Mouse (Mus musculus) ovary, postnatal 10 days (tissue): ENCODE data around the gene Uhmk1.

Experiments
- DNase-seq: peaks from one replicate; pipeline ENCODE4 v3.0.0; 2022; ENCODE audit warnings: low spot score

Gene Uhmk1

DNA sequence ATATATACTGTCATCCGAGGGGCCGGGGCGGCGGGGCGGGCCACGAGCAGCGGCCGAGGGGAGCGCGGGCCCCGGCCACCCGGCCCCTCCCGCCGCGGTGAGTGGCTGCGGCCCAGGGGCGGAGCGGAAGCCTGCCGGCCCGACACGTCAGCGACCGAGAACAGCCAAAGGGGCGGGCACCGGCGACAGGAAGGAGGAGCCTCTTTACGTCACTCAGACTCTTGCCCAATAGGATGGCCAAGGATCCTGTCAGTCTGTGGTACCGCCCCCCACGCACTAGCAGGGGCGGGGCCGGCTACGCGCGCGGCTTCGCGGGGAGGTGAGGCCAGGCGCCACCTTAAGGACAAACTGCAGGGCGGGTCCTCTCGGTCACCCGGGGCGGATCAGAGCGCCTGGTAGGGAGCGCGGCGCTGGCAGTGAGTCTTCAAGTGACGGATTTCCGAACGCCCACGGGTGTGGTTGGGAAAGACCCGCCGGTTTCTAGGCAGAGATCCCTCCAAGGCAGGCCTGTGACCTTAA is 40.3 kb downstream of the Uhmk1 start, which contains the start of gene Uap1:
Gene Uap1, minus strand, starts transcription at position 144 of the 519 bp plus-strand sequence.
- peak; percentile 89 for DNase-seq

DNA sequence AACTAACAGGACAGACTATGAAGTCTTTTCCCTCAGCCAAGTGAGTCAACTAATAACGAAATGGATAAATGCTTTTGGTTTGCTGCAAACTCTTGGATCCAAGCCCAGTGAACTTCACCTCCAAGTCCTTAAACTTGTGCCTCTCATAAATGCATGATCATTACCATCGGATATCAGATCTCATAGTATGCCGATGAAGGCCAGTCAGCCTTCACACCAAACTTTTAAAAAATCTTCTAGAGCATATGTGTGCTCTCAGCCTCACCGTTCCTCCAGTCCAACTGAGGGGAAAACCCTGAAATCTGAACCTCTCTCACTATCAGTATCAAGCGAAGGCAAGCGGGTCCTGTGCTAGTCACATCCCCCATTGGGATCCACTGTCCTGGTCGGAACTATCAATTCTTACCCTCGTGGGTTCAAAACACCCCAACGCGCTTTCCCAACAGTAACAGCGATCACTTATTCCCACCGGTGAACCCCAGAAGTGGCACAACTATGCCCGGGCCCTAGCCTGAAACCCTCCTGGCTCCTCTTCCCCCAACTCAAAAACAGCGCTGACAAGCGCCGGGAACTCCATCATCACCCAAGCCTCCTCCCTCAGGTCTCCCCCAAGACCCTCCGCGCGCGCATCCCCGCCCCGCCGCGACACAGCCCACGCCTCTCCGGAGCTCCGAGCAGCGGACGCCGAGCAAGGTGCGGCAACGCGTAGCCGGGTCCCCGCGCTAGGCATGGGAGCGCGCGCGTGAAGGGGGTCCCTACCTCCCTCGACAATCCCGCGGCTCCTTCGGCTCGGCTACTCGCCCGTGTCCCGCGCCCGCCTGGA is 41.0 kb downstream of the Uhmk1 start:
- DNase-seq: peak; percentile 24

DNA sequence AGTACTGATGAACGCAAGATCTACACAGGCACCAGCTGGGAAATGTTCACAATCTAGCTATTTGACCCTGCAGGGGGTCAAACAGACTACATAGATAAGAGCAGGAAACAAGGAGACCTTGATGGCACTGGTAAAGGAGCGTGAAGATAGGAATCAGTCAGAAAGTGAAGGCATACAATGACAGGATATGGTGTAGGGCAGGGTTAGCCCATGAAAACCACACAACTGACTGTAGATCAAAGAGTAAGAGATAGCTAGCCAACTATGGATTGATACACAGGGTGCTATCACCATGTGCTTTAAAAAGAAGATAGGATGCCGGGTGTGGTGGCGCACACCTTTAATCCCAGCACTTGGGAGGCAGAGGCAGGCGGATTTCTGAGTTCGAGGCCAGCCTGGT is 47.4 kb downstream of the Uhmk1 start:
- no peak for DNase-seq

DNA sequence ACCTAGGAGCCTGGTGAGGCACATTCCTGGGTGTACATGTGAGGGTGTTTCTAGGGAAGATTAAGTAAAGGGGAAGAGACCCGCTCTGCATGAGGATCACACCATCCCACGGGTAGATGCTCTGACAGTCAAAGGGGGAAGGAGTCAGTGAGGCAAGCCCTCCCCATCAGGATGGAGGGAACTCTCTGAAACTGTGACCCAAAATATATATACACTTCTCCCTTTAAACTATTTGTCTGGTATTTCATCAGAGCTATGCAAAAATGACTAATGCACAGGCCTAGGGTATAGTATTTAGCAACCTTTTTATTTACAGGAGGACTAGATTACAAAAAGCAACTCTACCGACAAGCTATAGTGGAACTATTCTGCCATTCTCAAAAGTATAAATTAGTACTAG is 50.3 kb downstream of the Uhmk1 start:
- DNase-seq: no peak

DNA sequence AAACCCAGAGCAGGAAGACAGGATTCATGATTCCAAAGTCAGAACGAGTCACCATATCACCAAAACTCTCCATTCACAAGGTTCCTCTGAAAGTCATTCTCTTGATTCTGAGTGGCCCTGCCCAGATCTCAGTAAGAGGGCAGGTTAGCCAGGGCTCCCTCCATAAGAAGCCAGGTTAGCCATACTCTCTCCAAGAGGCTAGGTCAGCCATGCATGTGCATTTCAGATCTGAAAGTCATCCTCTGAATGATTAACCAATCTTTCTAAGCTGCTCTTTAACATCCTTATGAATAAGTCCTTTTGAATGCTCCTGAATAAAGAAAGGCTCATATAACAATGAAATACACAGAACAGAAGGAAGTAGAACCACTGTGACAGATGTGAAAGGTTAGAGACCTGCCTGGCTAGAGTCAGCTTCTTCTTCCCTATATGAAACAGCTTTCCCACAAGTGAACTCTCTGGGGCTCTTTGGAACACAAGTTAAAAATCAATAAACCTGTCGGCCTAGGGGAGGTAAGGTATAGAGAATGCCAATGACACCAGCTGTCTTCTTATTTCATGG is 51.1 kb downstream of the Uhmk1 start:
- no peak for DNase-seq

DNA sequence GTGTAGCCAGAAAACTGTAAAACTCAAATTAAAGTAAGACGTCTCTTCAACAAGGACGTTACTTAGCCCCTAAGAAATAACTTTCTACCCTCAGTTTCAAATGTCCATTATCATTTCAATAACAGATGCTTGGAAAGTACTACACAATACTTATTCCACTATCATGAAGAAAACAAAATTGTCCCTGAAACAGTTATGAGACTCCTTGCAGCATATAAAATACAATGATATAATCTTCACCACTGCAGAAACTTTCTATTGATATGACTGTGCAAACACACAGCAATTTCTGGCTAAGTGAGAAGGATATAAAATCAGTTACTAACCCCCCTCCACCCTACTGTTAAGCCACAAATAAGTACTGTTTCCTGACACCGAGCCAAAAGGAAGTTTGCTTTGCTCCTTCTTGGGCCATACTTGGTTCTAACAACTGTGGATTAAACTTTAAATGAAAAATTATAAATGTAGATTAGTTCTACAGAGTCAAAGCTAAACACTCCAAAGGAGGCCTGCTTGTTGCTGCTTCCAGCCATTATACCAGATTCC is 51.7 kb downstream of the Uhmk1 start:
- no peak for DNase-seq

DNA sequence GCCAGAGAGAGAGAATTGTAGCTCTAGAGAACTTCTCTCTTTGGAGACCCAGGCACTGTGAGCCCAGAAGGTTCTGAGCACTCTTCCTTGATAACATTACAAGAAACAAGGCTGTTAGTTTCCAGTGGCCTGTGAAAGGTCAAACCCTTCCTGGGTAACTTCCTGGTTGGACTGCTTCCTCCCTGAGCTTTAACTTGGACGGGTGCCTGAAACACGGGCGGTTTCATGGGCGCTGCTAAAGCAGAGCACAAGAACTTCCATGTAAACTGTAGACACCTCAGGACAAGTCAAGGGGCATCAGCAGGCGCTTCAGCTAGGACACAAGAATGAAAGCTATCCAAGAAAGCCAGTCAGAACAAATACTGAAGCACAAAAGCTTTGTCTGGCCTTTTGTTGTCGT is 53.3 kb downstream of the Uhmk1 start:
- DNase-seq: no peak

DNA sequence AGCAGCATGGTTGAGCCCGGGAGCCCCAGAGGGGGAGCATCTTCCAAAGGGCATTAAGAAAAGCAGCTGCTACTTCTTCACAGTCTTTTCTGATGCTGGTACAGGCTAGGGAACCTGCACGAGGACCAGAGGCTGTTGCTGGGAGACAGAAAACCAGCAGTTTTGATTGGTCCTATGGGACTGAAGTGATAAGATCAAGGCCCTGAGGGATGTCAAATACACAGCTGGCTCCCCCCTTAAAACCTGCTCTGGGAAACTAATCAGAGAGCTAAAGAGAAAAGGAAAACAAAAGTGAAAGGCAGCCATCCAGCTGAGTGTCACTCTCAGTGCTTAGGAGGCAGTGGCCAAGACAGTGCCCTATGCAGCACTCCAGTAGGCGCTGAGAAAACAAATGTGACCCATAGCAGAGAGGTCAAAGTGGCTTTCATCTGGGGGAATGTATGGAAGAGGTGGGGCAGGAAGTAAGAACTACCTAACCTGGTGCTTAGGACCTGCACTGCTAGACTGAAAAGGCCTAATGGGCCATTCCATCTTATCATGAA is 54.7 kb downstream of the Uhmk1 start:
- no peak for DNase-seq

DNA sequence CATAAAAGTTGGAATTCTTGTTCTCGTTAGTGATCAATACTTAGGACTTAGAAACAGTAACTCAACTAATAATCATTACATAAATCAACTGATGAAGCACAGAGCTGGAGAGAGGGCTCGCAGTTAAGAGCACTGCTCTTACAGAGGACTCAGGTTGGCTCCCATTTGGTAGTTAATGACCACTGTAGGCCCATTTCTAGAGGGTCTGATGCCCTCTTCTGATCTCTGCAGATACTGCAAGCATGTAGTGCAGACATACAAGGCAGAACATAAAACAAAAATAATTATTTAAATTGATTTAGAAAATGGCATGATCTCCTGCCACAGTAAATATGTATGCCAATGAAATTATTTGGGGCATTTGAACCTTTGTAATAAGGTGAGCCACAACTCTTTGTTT is 55.5 kb downstream of the Uhmk1 start:
- no peak for DNase-seq

DNA sequence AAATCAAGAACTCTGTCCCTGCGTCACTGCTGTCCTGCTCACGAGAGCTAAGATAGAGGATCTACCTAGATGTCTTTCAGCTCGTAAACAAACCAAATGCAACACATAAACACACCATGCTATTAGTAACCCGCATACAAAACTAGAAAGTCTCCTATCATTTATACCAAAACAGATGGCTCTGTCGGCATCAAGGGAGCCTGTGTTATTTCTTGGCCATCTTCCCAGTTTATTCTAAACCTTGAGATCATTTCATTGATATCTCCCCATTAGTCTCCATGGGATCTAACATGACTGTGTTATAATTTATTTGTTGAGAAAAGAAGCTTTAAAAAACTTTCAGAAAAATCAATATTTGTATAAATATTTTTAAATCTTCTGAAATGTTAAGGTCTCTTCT is 59.4 kb downstream of the Uhmk1 start:
- DNase-seq: no peak

DNA sequence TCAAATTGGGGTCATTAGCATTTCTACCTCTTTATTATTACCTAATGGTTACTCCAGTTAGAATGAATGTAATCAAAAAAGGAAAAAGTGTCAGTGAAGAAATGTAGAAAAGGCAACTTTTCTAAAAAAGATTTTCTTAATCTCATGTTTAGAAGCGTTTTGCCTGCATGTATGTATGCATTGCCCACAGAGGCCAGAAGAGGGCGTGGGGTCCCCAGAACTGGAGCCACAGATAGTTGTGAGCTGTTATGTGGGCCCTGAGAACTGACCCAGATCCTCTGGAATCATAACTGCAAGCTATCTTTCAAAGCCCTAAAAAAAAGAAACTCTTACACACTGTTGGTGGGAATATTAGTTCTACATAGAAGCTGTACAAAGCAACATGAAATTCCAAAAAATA is 59.9 kb downstream of the Uhmk1 start:
- no peak for DNase-seq

DNA sequence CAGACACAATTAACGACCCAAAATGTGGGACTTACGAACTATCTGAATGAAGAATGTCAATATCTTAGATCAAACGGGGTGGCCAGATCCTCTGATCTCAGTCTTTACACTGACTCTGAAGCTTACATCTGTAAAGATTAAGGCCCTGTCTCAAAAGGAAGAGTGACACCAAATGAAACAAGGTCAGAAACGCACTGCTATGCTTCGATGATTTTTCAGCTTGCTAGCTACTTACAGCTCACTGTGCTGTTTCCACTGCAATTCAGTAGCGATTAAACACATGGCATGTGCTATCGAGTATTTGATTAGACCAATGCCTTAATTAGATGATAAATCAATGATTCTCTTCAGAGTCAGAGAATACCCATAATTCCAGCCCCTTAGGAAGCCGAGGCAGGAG is 61.2 kb downstream of the Uhmk1 start:
- no peak for DNase-seq

DNA sequence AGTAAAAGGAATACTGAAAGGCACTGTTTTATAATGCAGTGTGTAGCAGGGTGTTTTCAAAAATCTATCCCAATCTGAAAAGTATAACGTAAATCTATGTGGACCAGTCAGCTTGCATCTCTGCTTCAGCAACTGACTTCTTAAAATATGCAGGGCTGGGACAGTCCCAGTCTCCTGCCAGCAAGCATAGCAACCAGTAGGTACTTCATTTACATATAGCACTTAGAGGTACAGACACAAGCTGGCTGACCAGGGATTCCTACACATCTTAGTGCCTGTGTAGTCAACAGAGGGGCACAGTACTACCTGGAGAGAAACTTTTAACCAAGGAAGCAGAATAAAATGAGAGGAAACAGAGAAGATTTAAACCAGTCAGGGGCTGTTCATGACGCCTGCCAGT is 62.6 kb downstream of the Uhmk1 start:
- no peak for DNase-seq

DNA sequence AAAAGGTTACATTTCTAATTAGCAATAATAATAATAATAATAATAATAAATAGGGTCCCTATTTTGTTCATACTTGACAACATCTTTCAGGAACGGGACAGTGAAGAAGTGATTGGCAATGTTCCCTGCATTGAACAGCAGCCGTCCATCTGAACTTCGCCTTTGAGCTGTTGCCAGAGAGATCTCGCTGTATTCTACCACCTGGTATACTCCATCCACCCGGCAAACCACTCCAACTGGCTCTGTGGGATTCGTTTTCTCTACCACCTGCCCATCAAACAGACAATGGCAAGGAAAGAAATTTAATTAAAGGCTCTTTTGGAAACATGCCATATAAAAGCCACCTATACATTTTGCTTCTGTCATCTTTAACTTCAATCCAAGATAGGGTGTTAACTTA is 64.3 kb downstream of the Uhmk1 start:
- DNase-seq: no peak

DNA sequence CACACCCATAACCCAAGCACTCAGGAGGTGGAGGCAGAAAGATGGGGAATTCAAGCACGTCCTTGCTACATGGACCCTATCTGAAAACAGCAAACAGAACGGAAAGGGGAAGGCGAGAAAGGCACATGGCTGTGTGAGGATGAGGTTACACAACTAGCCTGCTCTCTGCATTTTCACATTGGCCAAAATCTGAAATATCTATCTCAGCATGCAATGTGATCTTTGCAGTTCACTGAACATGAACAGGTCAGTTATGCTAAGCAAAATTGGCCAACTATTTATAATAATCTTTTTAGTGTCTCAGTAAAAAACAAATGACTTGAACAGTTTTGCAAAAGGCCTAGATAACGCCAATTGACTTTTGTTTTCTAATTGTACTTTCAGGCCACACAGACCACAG is 65.4 kb downstream of the Uhmk1 start:
- DNase-seq: no peak

DNA sequence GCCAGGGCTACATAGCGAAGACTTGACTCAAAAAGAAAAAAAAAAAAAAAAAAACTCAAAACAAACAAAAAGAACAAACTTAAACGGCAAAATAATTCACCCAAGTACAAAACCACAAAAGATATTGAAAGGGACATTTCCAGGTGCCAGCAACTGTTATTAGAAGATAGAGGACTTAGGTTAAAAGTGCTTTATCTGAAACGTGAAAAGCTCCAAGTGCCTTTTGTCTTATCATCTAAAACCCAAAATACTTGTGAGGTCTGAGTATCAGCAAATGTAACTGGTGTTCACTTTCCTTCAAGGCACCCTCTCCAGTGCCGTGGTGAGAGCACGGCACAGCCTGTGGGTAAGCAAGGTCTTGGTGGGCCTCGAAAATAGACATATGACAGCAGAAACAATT is 66.7 kb downstream of the Uhmk1 start:
- no peak for DNase-seq

DNA sequence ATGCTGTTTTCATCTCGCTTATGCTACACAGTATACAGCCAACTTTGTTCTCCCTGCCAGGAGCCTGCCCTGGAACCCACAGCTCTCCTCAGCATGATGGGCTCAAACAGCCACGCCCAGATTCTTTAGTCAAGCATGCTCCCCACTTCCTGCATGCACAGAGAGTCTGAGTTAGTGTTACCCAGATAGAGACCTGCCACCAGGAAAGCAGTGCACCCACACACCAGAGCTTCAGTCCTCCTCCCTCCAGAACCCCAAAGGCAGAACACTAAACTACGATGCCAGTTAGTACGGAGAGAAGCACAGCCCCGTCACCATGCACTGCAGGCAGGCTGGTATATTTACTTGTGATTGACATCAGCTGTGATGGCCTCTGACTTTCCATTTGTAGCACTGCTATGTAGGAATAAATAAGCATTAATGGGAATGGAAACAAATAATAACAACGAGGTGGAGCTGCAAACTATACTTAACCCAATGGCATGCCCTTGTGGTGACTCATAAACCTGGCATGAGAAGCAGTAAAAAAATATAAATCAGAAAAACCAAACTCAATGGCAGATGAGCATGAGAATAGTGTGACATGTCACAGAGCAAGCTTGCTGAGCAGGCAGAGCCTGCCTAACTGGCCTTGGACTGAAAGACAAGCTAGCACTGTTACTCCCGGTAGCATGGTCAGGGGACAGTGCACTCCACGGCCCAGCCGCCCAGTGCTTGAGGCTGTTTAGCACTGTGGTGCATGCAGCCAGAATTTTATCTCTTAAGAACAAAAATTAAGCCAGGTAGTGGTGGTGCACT is 67.3 kb downstream of the Uhmk1 start:
- DNase-seq: no peak

DNA sequence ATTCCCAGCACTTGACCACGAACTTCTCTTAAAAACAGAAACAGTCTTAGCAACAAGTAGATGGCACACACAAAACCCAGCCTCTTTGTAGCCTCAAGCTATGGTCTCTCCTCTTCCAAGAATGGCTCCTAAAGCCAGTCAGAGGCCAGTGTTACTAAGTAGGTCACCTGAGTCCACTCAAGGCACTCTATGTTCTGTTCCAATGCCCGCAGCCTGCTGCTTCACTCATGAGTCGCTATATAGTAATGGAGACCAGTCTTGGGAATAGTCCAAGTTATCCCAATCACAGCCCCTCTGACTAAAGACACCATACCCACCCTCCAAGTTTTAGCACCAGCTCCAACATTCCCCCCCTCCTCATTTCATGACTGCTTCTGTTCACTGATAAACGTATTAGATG is 69.6 kb downstream of the Uhmk1 start:
- no peak for DNase-seq
